Mouse (Mus musculus): ENCODE results near the gene Lig4. TPM values are rescaled to one million over a fixed set of nuclear protein-coding genes. Genes with fewer than 3 reads are reported as not detected.
A peak's percentile ranks its signal among the peaks of the same experiment; 100 is the strongest.

Lig4 gene
- total and polyA plus RNA-seq, 2 experiments from 2014 or later = 3.6 to 6.4 TPM

GRCm38 (mm10) chr8:10004115-10004514 lies 26.6 kb upstream of the Lig4 start:
- Histone ChIP-seq H3K36me3 (ENCODE audit: insufficient read depth) (no peaks in the 10 kb centered on the region), H3K4me3 (ENCODE audit: low read depth, low read length) (no peak overlapping the region), H3K9me3 (ENCODE audit: low read length) (no peaks in the 10 kb centered on the region), H3K4me2 (ENCODE audit: low read depth) (no peak overlapping the region), H3K4me1 (ENCODE audit: insufficient read depth) (no peaks in the 10 kb centered on the region), H3K27me3 (ENCODE audit: insufficient read depth, low read length) (no peaks in the 10 kb centered on the region), H3K27ac (ENCODE audit: low read depth, low read length) (no peak overlapping the region), H3K9ac (no peak overlapping the region)
- WGBS = 81% methylated on average over 7 of the region's 7 CpGs
- no peak for TF ChIP-seq CTCF (IDR thresholded peaks at IDR 0.05; ENCODE audit: low read depth)
- no peak for DNase-seq
- no peak for ATAC-seq

GRCm38 (mm10) chr8:9980188-9980587 lies 2.7 kb upstream of the Lig4 start:
- DNase-seq (no peak), ATAC-seq (no peak)
- Histone ChIP-seq H3K9me3 (ENCODE audit: low read length) (no peaks in the 10 kb centered on the region), H3K9ac (no peak overlapping the region), H3K27ac (ENCODE audit: low read depth, low read length) (no peak overlapping the region), H3K4me3 (ENCODE audit: low read depth, low read length) (no peak overlapping the region), H3K4me2 (ENCODE audit: low read depth) (no peak overlapping the region), H3K27me3 (ENCODE audit: insufficient read depth, low read length) (no peaks in the 10 kb centered on the region), H3K4me1 (ENCODE audit: insufficient read depth) (peaks cover 20% of the 10 kb centered on the region), H3K36me3 (ENCODE audit: insufficient read depth) (peaks cover 11% of the 10 kb centered on the region)
- TF ChIP-seq CTCF (IDR thresholded peaks at IDR 0.05; ENCODE audit: low read depth) = no peak

- Histone ChIP-seq H3K4me1 (ENCODE audit: insufficient read depth) (peaks cover 23% of the 10 kb centered on the region), H3K27me3 (ENCODE audit: insufficient read depth, low read length) (no peaks in the 10 kb centered on the region), H3K4me2 (ENCODE audit: low read depth) (no peak overlapping the region), H3K9ac (no peak overlapping the region), H3K36me3 (ENCODE audit: insufficient read depth) (peaks cover 11% of the 10 kb centered on the region), H3K4me3 (ENCODE audit: low read depth, low read length) (no peak overlapping the region), H3K9me3 (ENCODE audit: low read length) (no peaks in the 10 kb centered on the region), H3K27ac (ENCODE audit: low read depth, low read length) (no peak overlapping the region)
- ATAC-seq (no peak), DNase-seq (no peak)
- 78% methylated on average over 1 of the region's 1 CpGs for WGBS
- TF ChIP-seq CTCF (IDR thresholded peaks at IDR 0.05; ENCODE audit: low read depth) = no peak
These were observed 2.3 kb upstream of the Lig4 start for GRCm38 (mm10) chr8:9979746-9980145.

DNA sequence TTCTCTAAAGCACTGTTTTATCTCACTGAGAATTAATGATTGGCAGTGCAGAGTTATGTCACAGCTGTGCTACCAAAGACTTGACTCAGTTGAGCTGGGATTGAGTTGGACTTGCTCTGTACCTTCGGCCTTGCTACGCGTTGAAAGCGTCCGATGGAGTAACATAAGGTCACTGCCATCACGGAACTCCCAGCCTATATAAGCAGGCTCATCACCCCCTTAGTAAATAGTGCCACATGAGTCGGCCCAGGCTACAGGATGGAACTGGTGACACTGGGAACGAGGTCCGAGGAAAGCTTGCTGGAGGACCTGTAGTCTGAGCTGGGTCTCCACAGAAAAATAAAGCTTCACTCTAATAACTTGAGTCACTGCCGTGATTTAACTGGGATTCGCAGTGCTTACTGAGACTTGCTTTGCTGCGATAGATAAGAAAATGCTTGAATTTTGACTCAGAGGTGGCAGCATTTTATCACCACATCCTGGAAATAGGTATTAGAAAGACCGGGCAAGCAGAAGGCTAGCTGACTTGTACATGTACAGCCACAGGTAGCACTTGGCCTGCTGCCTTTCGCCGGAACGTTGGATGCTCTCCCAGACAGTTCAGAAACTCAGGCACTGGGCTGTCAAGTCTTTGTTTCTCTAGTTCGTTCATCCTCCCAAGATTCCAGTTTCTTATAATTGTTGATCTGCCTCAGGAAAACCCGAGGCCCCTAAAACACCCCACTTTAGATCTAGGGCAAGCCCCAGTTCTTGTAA lies 1.2 kb upstream of the Lig4 start:
- 53% methylated on average over 18 of the region's 18 CpGs for whole genome bisulfite sequencing
- peak overlapping the region; percentile 88 for H3K9ac ChIP-seq
- no peak for DNase-seq

GRCm38 (mm10) chr8:9977016-9977415 lies 470 bp downstream of the Lig4 start:
- ATAC-seq = no peak
- Histone ChIP-seq H3K9ac (peak overlapping the region; percentile 88; the same call in 1 of the 2 replicates), H3K27me3 (ENCODE audit: insufficient read depth, low read length) (no peaks in the 10 kb centered on the region), H3K9me3 (ENCODE audit: low read length) (no peaks in the 10 kb centered on the region), H3K4me3 (ENCODE audit: low read depth, low read length) (peak overlapping the region; percentile 92), H3K4me1 (ENCODE audit: insufficient read depth) (peaks cover 23% of the 10 kb centered on the region), H3K36me3 (ENCODE audit: insufficient read depth) (peaks cover 14% of the 10 kb centered on the region), H3K4me2 (ENCODE audit: low read depth) (peak overlapping the region; percentile 76), H3K27ac (ENCODE audit: low read depth, low read length) (no peak overlapping the region)
- DNase-seq = peak; percentile 2
- 45% methylated on average over 15 of the region's 15 CpGs for WGBS
- no peak for TF ChIP-seq CTCF (IDR thresholded peaks at IDR 0.05; ENCODE audit: low read depth)

More for the DNA sequence above, 1.2 kb upstream of the Lig4 start:
- Histone ChIP-seq H3K27me3 (ENCODE audit: insufficient read depth, low read length) (no peaks in the 10 kb centered on the region), H3K4me2 (ENCODE audit: low read depth) (peak overlapping the region; percentile 76), H3K4me3 (ENCODE audit: low read depth, low read length) (peak overlapping the region; percentile 92), H3K4me1 (ENCODE audit: insufficient read depth) (peaks cover 23% of the 10 kb centered on the region), H3K9me3 (ENCODE audit: low read length) (no peaks in the 10 kb centered on the region), H3K27ac (ENCODE audit: low read depth, low read length) (no peak overlapping the region), H3K36me3 (ENCODE audit: insufficient read depth) (peaks cover 6% of the 10 kb centered on the region)
- TF ChIP-seq CTCF (IDR thresholded peaks at IDR 0.05; ENCODE audit: low read depth) = no peak
- ATAC-seq = no peak

DNA sequence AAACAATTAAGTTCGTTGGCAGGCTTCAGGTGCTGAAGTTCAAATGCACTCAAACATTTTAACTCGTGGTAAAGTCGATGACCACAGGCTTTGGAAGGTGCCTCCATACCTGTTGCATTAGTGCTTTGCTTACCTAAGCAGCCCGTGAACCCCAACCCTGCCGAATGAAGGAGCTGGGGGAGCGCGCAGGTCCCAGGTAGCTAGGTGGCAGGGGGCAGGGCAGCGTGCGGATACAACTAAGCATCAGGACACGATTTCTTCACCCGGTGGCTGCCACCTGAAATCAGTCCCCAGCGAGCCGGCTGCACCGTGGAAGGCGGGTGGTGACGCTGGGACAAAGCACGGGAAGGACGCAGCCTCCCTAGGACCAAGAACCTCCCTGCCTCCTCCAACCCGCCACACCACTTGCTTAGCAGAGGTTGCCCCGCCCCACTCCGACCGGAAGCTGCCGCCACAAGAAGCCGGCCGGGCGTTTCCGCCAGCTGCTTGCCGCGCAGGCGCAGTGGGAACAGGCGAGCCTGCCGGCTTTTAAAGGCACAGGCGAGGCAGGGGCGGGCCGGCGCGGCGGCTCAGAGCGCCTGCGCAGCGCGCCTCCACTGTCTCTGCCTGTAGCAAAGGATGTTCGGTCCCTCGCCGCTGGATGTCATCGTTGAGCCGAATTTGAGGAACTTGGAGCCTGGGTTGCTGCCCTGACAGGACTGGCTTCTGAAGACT lies 1.4 kb downstream of the Lig4 start:
- TF ChIP-seq CTCF (IDR thresholded peaks at IDR 0.05; ENCODE audit: low read depth) = peak; percentile 81
- H3K27me3 ChIP-seq (ENCODE audit: insufficient read depth, low read length) = no peaks in the 10 kb centered on the region
- no peaks in the 10 kb centered on the region for H3K9me3 ChIP-seq (ENCODE audit: low read length)
- H3K9ac ChIP-seq = peak overlapping the region; percentile 57
- H3K27ac ChIP-seq (ENCODE audit: low read depth, low read length) = peak overlapping the region; percentile 16; the same call in 1 of the 2 replicates
- peak overlapping the region; percentile 83 for H3K4me2 ChIP-seq (ENCODE audit: low read depth)
- WGBS = under 1% methylated on average over 47 of the region's 47 CpGs
- ATAC-seq (peak; percentile 97), DNase-seq (peak; percentile 99)
- peaks cover 23% of the 10 kb centered on the region for H3K36me3 ChIP-seq (ENCODE audit: insufficient read depth)
- peak overlapping the region; percentile 79 for H3K4me3 ChIP-seq (ENCODE audit: low read depth, low read length)
- H3K4me1 ChIP-seq (ENCODE audit: insufficient read depth) = peaks cover 23% of the 10 kb centered on the region

GRCm38 (mm10) chr8:9975276-9975675 lies 2.2 kb downstream of the Lig4 start:
- DNase-seq = no peak
- Histone ChIP-seq H3K4me1 (ENCODE audit: insufficient read depth) (peaks cover 23% of the 10 kb centered on the region), H3K9ac (no peak overlapping the region), H3K36me3 (ENCODE audit: insufficient read depth) (peaks cover 23% of the 10 kb centered on the region), H3K27ac (ENCODE audit: low read depth, low read length) (no peak overlapping the region), H3K4me3 (ENCODE audit: low read depth, low read length) (peak overlapping the region; percentile 79), H3K27me3 (ENCODE audit: insufficient read depth, low read length) (no peaks in the 10 kb centered on the region), H3K4me2 (ENCODE audit: low read depth) (peak overlapping the region; percentile 83), H3K9me3 (ENCODE audit: low read length) (no peaks in the 10 kb centered on the region)
- TF ChIP-seq CTCF (IDR thresholded peaks at IDR 0.05; ENCODE audit: low read depth) = no peak
- WGBS = 49% methylated on average over 5 of the region's 5 CpGs
- ATAC-seq = no peak

Data from forebrain, postnatal 0 days (tissue).